Mouse (Mus musculus): ENCODE results near the gene Ric8a. TPM values are rescaled to one million over a fixed set of nuclear protein-coding genes. Genes with fewer than 3 reads are reported as not detected.

Gene Ric8a
- polyA plus RNA-seq (2012; ENCODE audit: low replicate concordance) = 59.0 and 60.4 TPM in 2 replicates

DNA sequence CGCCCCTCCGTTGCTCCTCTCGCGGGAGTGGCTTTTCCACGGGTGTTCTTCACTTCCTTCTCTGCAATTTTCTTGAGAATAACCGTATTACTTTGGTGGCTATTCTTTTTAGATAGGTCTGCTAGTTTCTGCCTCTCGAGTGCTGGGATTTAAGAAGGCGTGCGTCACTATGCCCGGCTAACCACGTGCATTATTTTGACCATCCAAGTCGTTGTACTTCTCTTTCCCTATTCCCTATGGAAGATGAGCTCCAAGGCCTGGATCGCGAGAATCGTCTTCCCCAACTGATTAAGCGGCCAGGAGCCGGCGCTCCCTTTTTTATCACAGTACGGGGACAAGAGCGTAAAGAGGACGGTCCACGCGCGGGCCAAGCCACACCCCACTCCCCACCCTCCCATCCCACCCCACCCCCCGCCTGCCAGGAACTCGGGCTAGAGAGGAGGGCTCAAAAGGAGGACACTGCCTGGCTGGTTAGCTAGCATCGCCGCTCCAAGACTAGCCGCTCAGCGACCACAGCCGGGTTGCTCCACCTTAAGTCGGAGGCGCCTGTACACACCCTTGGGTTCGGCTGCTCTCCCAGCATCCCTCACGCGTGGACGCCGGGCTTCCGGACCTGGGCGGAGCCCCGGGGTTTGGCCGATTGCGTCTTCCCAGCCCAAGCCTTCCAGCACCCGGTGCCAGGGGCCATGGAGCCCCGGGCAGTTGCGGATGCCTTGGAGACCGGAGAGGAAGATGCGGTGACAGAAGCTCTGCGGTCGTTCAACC is at the start of gene Ric8a:
Gene Ric8a (plus strand): TSS at position 173 of the 765 bp plus-strand sequence.

GRCm38 (mm10) chr7:140821653-140822329 is 35.0 kb upstream of the Ric8a start, which contains the start of gene Zfp941:
Gene Zfp941 (minus strand): TSS chr7:140822178.

GRCm38 (mm10) chr7:140834968-140835757 is 21.6 kb upstream of the Ric8a start, which contains the start of gene Urah:
Gene Urah (plus strand): TSS chr7:140835018.

GRCm38 (mm10) chr7:140844905-140845665 is 11.7 kb upstream of the Ric8a start, which contains the start of gene Scgb1c1:
Gene Scgb1c1 (plus strand): TSS chr7:140845547.

DNA sequence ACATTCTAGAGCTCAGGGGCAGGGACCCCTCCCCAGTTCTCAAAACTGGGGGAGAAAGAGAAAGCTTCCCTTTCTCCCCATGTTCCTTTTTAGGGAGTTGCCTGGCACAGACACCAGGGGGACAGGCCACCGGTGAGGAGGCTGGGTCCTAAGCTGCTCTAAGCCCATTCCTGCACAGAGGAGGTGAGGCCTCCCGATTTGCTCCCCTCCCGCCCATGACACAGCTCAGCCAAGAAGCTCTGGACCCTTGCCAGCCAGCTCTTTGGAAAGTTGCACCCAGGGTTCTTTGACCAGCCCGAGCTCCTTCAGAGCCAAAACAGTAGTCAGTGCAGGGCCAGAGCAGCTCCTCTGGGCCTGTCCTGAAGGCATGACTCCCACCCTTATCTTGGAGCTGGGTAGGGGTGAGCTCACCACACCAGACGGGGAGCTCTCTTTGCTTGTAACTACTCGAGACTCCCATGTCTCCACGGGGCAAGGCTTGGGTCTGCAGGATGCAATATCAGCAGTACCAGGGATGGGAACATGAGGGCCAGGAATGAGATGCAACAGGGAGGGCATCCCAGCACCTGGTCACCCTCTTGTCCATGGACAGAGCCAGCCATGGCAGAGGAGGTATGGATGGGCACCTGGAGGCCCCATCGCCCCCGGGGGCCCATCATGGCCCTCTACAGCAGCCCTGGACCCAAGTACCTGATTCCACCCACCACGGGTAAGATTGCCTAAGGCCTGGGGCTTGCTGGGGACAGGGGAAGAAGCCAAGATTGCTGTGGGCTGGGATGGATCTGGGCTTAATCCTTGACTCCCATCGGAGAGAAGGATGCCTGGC is 8.8 kb upstream of the Ric8a start, which contains the start of gene Odf3:
Gene Odf3 (plus strand): TSS at position 51 of the 826 bp plus-strand sequence.

DNA sequence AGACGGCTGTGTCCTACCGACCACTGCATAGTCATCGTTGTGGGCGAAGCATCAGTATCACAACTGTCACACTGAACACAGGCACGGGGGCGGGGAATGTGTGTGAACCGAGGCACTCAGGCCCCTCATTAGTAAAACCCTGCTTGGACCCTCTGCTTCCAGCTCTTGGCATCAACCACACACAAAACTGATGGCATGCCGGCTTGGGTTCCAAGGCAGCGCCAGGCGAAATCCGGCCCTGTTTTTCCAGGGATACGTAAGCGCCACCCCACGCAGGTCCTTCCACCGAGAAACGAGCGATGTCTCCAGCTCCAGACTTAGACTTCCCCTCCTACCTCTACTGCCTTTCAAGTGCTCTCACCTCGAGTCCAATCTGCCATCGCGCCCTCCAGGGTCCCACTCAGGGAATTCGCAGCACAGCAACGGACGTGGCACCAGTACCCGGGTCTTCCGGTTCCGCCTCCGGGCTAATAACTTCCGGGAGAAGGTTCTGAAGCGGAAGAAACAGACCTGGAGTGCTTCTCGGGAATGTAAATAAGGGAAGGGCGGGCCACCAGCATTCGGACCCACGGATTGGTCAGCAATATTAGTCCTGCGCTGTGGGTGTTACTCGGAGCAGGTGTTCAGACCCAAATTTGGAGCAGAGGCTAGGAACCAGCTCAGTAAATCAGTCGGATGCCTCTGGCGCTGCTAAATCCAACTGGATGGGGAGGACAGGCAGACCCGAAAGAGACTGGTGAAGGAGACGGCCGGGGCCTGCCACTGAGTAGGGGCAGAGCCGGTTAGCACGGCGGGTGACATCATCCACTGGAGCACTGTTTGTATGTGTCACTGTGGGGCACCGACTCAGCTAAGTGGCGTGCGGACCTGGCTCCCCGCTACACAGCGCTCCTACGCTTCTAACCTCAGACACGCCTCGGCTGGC is 635 bp upstream of the Ric8a start, which contains the start of gene Gm45785:
Gene Gm45785 (minus strand): TSS at position 472 of the 925 bp plus-strand sequence.

GRCm38 (mm10) chr7:140857550-140858505 is 1.1 kb downstream of the Ric8a start, which contains the start of gene Bet1l:
Gene Bet1l (minus strand): TSS chr7:140857577.

GRCm38 (mm10) chr7:140881696-140882468 is 25.1 kb downstream of the Ric8a start, which contains the start of the genes Psmd13 and Sirt3:
Gene Psmd13 (plus strand): TSS chr7:140881968.
Gene Sirt3 (minus strand): TSS chr7:140882309.

DNA sequence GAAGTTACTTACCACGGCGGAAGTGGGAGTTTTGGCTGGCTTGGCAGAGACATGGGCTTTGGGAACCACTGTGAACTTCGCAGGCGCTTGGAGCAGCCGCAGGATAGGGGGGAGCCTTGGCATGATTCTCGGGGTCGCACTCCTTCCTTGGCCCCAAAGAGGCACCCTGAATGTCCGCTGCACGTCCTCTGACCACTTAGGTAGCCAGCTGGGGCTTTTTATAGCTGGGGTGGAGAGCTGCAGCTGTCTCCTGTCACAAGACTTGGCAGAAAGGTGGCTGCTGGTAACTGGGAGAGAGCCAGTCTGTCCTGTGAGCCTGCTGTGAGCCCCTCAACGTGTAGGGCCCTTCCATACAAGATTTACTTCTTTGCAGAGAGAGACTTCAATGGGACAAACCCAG is 43.5 kb downstream of the Ric8a start, which contains the start of gene Cox8b:
Gene Cox8b (minus strand): TSS at position 227 of the 400 bp plus-strand sequence.

Other genes starting within 250 kb of the Ric8a start
- not detected in 2 replicates for gene Olfr61, start 228.0 kb upstream of the Ric8a start, polyA plus RNA-seq (2012; ENCODE audit: low replicate concordance)
- not detected in 2 replicates for gene Olfr53, start 210.5 kb upstream of the Ric8a start, polyA plus RNA-seq (2012; ENCODE audit: low replicate concordance)
- not detected in 2 replicates for gene Olfr539, start 197.0 kb upstream of the Ric8a start, polyA plus RNA-seq (2012; ENCODE audit: low replicate concordance)
- not detected in 2 replicates for gene Olfr45, start 175.0 kb upstream of the Ric8a start, polyA plus RNA-seq (2012; ENCODE audit: low replicate concordance)
- gene Olfr541, start 159.7 kb upstream of the Ric8a start, polyA plus RNA-seq (2012; ENCODE audit: low replicate concordance) = not detected in 2 replicates
- not detected in 2 replicates for gene Cyp2e1, start 93.2 kb upstream of the Ric8a start, polyA plus RNA-seq (2012; ENCODE audit: low replicate concordance)
- gene Syce1, start 69.1 kb upstream of the Ric8a start, polyA plus RNA-seq (2012; ENCODE audit: low replicate concordance) = not detected in 2 replicates
- not detected in 2 replicates for gene Zfp941, start 34.8 kb upstream of the Ric8a start, polyA plus RNA-seq (2012; ENCODE audit: low replicate concordance)
- not detected in 2 replicates for gene Urah, start 21.9 kb upstream of the Ric8a start, polyA plus RNA-seq (2012; ENCODE audit: low replicate concordance)
- gene Scgb1c1, start 11.4 kb upstream of the Ric8a start, polyA plus RNA-seq (2012; ENCODE audit: low replicate concordance) = not detected in 2 replicates
- not detected in 2 replicates for gene Odf3, start 9.2 kb upstream of the Ric8a start, polyA plus RNA-seq (2012; ENCODE audit: low replicate concordance)
- gene Gm45785, start 626 bp upstream of the Ric8a start, polyA plus RNA-seq (2012; ENCODE audit: low replicate concordance) = not detected in 2 replicates
- 1.6 and 5.5 TPM in 2 replicates for gene Bet1l, start 620 bp downstream of the Ric8a start, polyA plus RNA-seq (2012; ENCODE audit: low replicate concordance)
- 24.5 and 69.2 TPM in 2 replicates for gene Psmd13, start 25.0 kb downstream of the Ric8a start, polyA plus RNA-seq (2012; ENCODE audit: low replicate concordance)
- gene Sirt3, start 25.4 kb downstream of the Ric8a start, polyA plus RNA-seq (2012; ENCODE audit: low replicate concordance) = 32.7 and 37.1 TPM in 2 replicates
- gene Cox8b, start 43.5 kb downstream of the Ric8a start, polyA plus RNA-seq (2012; ENCODE audit: low replicate concordance) = not detected in 2 replicates
- gene Nlrp6, start 63.9 kb downstream of the Ric8a start, polyA plus RNA-seq (2012; ENCODE audit: low replicate concordance) = not detected in 2 replicates
- gene Pgghg, start 84.4 kb downstream of the Ric8a start, polyA plus RNA-seq (2012; ENCODE audit: low replicate concordance) = 8.1 and 14.9 TPM in 2 replicates
- gene Ifitm5, start 93.3 kb downstream of the Ric8a start, polyA plus RNA-seq (2012; ENCODE audit: low replicate concordance) = 0.58 TPM in 1 of 2 replicates, not detected in the other
- gene Gm45717, start 99.0 kb downstream of the Ric8a start, polyA plus RNA-seq (2012; ENCODE audit: low replicate concordance) = not detected in 2 replicates
- 14.4 and 81.4 TPM in 2 replicates for gene Ifitm2, start 99.0 kb downstream of the Ric8a start, polyA plus RNA-seq (2012; ENCODE audit: low replicate concordance)
- 1.1 and 10.3 TPM in 2 replicates for gene Ifitm1, start 110.3 kb downstream of the Ric8a start, polyA plus RNA-seq (2012; ENCODE audit: low replicate concordance)
- 12.1 and 15.1 TPM in 2 replicates for gene Ifitm3, start 153.8 kb downstream of the Ric8a start, polyA plus RNA-seq (2012; ENCODE audit: low replicate concordance)
- 0.77 TPM in 1 of 2 replicates, not detected in the other for gene Ifitm6, start 161.0 kb downstream of the Ric8a start, polyA plus RNA-seq (2012; ENCODE audit: low replicate concordance)
- not detected in 2 replicates for gene Gm17387, start 172.2 kb downstream of the Ric8a start, polyA plus RNA-seq (2012; ENCODE audit: low replicate concordance)
- gene B4galnt4, start 204.1 kb downstream of the Ric8a start, polyA plus RNA-seq (2012; ENCODE audit: low replicate concordance) = 2.6 and 3.4 TPM in 2 replicates
- 5.0 and 6.6 TPM in 2 replicates for gene Pkp3, start 221.3 kb downstream of the Ric8a start, polyA plus RNA-seq (2012; ENCODE audit: low replicate concordance)
- 10.6 and 20.3 TPM in 2 replicates for gene Sigirr, start 243.6 kb downstream of the Ric8a start, polyA plus RNA-seq (2012; ENCODE audit: low replicate concordance)